Mouse (Mus musculus) heart, embryonic 15.5 days (tissue): ENCODE data around the gene Atf5. TPM values are rescaled to one million over a fixed set of nuclear protein-coding genes. Genes with fewer than 3 reads are reported as not detected.

Experiments used
- ATAC-seq: fragments of 200-750 bp; cut with Nextera tagmentation; replicated peaks from 2 replicates; pipeline ENCODE4 v1.8.0; 2017; ENCODE audit warnings: low read depth, moderate TSS enrichment; ENCODE audit not compliant: insufficient number of reproducible peaks, insufficient read depth, low FRiP score
- H3K27ac ChIP-seq: fragments of 300-500 bp; sonication (generic); 2 replicates; pipeline ENCODE4 v1.5.1; 2015; ENCODE audit warnings: mild to moderate bottlenecking, inconsistent platforms
- H3K27me3 ChIP-seq: fragments of 300-500 bp; sonication (generic); 2 replicates; pipeline ENCODE4 v1.6.1; 2015; ENCODE audit warnings: inconsistent platforms
- H3K36me3 ChIP-seq: fragments of 300-500 bp; sonication (generic); 2 replicates; pipeline ENCODE4 v1.6.1; 2015; ENCODE audit warnings: mild to moderate bottlenecking, inconsistent platforms
- H3K4me1 ChIP-seq: fragments of 300-500 bp; sonication (generic); replicated peaks from 2 replicates; pipeline ENCODE4 v1.6.1; 2015; ENCODE audit warnings: inconsistent platforms
- H3K4me2 ChIP-seq: fragments of 300-500 bp; sonication (generic); 2 replicates; pipeline ENCODE4 v1.6.1; 2015; ENCODE audit warnings: inconsistent platforms, mild to moderate bottlenecking, moderate library complexity
- H3K4me3 ChIP-seq: fragments of 300-500 bp; sonication (generic); 2 replicates; pipeline ENCODE4 v1.5.1; 2015; ENCODE audit warnings: mild to moderate bottlenecking, inconsistent platforms
- H3K9ac ChIP-seq: fragments of 300-500 bp; sonication (generic); 2 replicates; pipeline ENCODE4 v1.6.1; 2015; ENCODE audit warnings: mild to moderate bottlenecking, inconsistent platforms
- H3K9me3 ChIP-seq: fragments of 300-500 bp; sonication (generic); replicated peaks from 2 replicates; pipeline ENCODE4 v1.6.1; 2016; ENCODE audit warnings: inconsistent platforms
- WGBS: fragments of 180-500 bp; shearing (Covaris S2); methylation state at CpG from one replicate; pipeline ENCODE4 v1.1.7; 2015; ENCODE audit warnings: mixed read lengths; 5-methylcytosine and 5-hydroxymethylcytosine counted together
- polyA plus RNA-seq: library from polyadenylated mRNA; unstranded; fragments of >200 nt; fragmentation: Nextera tagmentation; extraction: Ambion mirVana; gene quantifications from 2 replicates; pipeline ENCODE4 v1.2.1, GENCODE M21; 2015

The Atf5 gene
- 2.5 TPM in 2 replicates for polyA plus RNA-seq

GRCm38 (mm10) chr7:44816470-44817021 lies at the start of gene Atf5:
TSS of gene Atf5 (minus strand) at chr7:44816658.
- H3K9ac ChIP-seq, result peak within 1 kb of the TSS; percentile 95
- H3K9me3 ChIP-seq, result no peaks in the 10 kb centered on the region
- peaks cover 4% of the 10 kb centered on the region; the same call in 1 of the 2 replicates for H3K36me3 ChIP-seq
- peak; percentile 19 for ATAC-seq
- H3K27me3 ChIP-seq, result no peaks in the 10 kb centered on the region
- H3K4me1 ChIP-seq, result peaks cover 48% of the 10 kb centered on the region
- WGBS, result under 1% methylated on average over 55 of the region's 57 CpGs
- peak within 1 kb of the TSS; percentile 66 for H3K4me2 ChIP-seq
- peak within 1 kb of the TSS; percentile 91 for H3K4me3 ChIP-seq
- peak within 1 kb of the TSS; percentile 98 for H3K27ac ChIP-seq

GRCm38 (mm10) chr7:44864595-44865542 lies 48.4 kb upstream of the Atf5 start:
- 65% methylated on average over 24 of the region's 24 CpGs for WGBS
- Histone ChIP-seq H3K27ac (peak overlapping the region; percentile 100), H3K9ac (peak overlapping the region; percentile 27), H3K36me3 (peaks cover 35% of the 10 kb centered on the region), H3K27me3 (no peaks in the 10 kb centered on the region), H3K9me3 (no peaks in the 10 kb centered on the region), H3K4me1 (peaks cover 70% of the 10 kb centered on the region), H3K4me2 (peak overlapping the region; percentile 87), H3K4me3 (0 out of 2 replicates have a peak overlapping the region, but pooled peaks have one; percentile 0)
- no peak for ATAC-seq

GRCm38 (mm10) chr7:44863982-44864494 lies 47.6 kb upstream of the Atf5 start:
- H3K4me3 ChIP-seq, result no peak overlapping the region
- H3K27ac ChIP-seq, result peak overlapping the region; percentile 100
- peaks cover 73% of the 10 kb centered on the region for H3K4me1 ChIP-seq
- 82% methylated on average over 11 of the region's 11 CpGs for WGBS
- no peak overlapping the region for H3K9ac ChIP-seq
- no peaks in the 10 kb centered on the region for H3K27me3 ChIP-seq
- no peak overlapping the region for H3K4me2 ChIP-seq
- H3K36me3 ChIP-seq, result peaks cover 35% of the 10 kb centered on the region
- ATAC-seq, result no peak
- H3K9me3 ChIP-seq, result no peaks in the 10 kb centered on the region

GRCm38 (mm10) chr7:44863210-44863609 lies 46.8 kb upstream of the Atf5 start:
- WGBS, result 83% methylated on average over 14 of the region's 14 CpGs
- peaks cover 72% of the 10 kb centered on the region for H3K4me1 ChIP-seq
- no peak overlapping the region for H3K9ac ChIP-seq
- H3K27me3 ChIP-seq, result no peaks in the 10 kb centered on the region
- ATAC-seq, result no peak
- H3K27ac ChIP-seq, result no peak overlapping the region
- H3K4me3 ChIP-seq, result no peak overlapping the region
- H3K9me3 ChIP-seq, result no peaks in the 10 kb centered on the region
- no peak overlapping the region for H3K4me2 ChIP-seq
- peaks cover 35% of the 10 kb centered on the region for H3K36me3 ChIP-seq

- WGBS, result 79% methylated on average over 8 of the region's 8 CpGs
- Histone ChIP-seq H3K27me3 (no peaks in the 10 kb centered on the region), H3K4me1 (peaks cover 72% of the 10 kb centered on the region), H3K9me3 (no peaks in the 10 kb centered on the region), H3K4me3 (no peak overlapping the region), H3K36me3 (peaks cover 35% of the 10 kb centered on the region), H3K27ac (no peak overlapping the region), H3K4me2 (no peak overlapping the region), H3K9ac (no peak overlapping the region)
- ATAC-seq, result no peak
Measured at GRCm38 (mm10) chr7:44862434-44862833, 46.0 kb upstream of the Atf5 start.

- Histone ChIP-seq H3K9ac (no peak overlapping the region), H3K36me3 (peaks cover 35% of the 10 kb centered on the region), H3K4me1 (peaks cover 66% of the 10 kb centered on the region), H3K4me3 (no peak overlapping the region), H3K27ac (peak overlapping the region; percentile 13; the same call in 1 of the 2 replicates), H3K27me3 (no peaks in the 10 kb centered on the region), H3K4me2 (no peak overlapping the region), H3K9me3 (no peaks in the 10 kb centered on the region)
- ATAC-seq, result no peak
- WGBS, result 82% methylated on average over 14 of the region's 14 CpGs
Measured at GRCm38 (mm10) chr7:44861429-44861816, 45.0 kb upstream of the Atf5 start.

GRCm38 (mm10) chr7:44860576-44861428 lies 44.3 kb upstream of the Atf5 start:
- WGBS, result 55% methylated on average over 22 of the region's 22 CpGs
- H3K4me1 ChIP-seq, result peaks cover 66% of the 10 kb centered on the region

GRCm38 (mm10) chr7:44859896-44860295 lies 43.4 kb upstream of the Atf5 start:
- Histone ChIP-seq H3K9ac (no peak overlapping the region), H3K27me3 (no peaks in the 10 kb centered on the region), H3K9me3 (no peaks in the 10 kb centered on the region), H3K27ac (no peak overlapping the region), H3K4me1 (peaks cover 66% of the 10 kb centered on the region), H3K36me3 (peaks cover 32% of the 10 kb centered on the region), H3K4me2 (no peak overlapping the region), H3K4me3 (no peak overlapping the region)
- no peak for ATAC-seq
- 92% methylated on average over 11 of the region's 11 CpGs for WGBS

More at GRCm38 (mm10) chr7:44860576-44861428, 44.3 kb upstream of the Atf5 start:
- Histone ChIP-seq H3K4me2 (no peak overlapping the region), H3K36me3 (peaks cover 35% of the 10 kb centered on the region), H3K27ac (peak overlapping the region; percentile 13; the same call in 1 of the 2 replicates), H3K4me3 (no peak overlapping the region), H3K9me3 (no peaks in the 10 kb centered on the region), H3K27me3 (no peaks in the 10 kb centered on the region), H3K9ac (no peak overlapping the region)
- ATAC-seq, result no peak; the same call in 1 of the 2 replicates

GRCm38 (mm10) chr7:44857905-44858304 lies 41.4 kb upstream of the Atf5 start:
- peak overlapping the region; percentile 88 for H3K9ac ChIP-seq
- no peaks in the 10 kb centered on the region for H3K9me3 ChIP-seq
- H3K4me3 ChIP-seq, result peak overlapping the region; percentile 86
- 24% methylated on average over 8 of the region's 8 CpGs for WGBS
- ATAC-seq, result no peak
- no peaks in the 10 kb centered on the region for H3K27me3 ChIP-seq
- H3K4me1 ChIP-seq, result peaks cover 65% of the 10 kb centered on the region
- H3K27ac ChIP-seq, result peak overlapping the region; percentile 93
- peaks cover 14% of the 10 kb centered on the region for H3K36me3 ChIP-seq
- H3K4me2 ChIP-seq, result peak overlapping the region; percentile 95

GRCm38 (mm10) chr7:44857042-44857552 lies 40.6 kb upstream of the Atf5 start, which contains the start of gene Pnkp:
TSS of gene Pnkp (plus strand) at chr7:44857139.
- peak; percentile 8 for ATAC-seq
- Histone ChIP-seq H3K4me3 (peak within 1 kb of the TSS; percentile 86), H3K27ac (peak within 1 kb of the TSS; percentile 93), H3K4me1 (peaks cover 70% of the 10 kb centered on the region), H3K9me3 (no peaks in the 10 kb centered on the region), H3K27me3 (no peaks in the 10 kb centered on the region), H3K36me3 (peaks cover 11% of the 10 kb centered on the region), H3K4me2 (peak within 1 kb of the TSS; percentile 95), H3K9ac (peak within 1 kb of the TSS; percentile 88)
- 0% methylated on average over 32 of the region's 32 CpGs for WGBS
